Comparison of ENCODE assay signal across 17 mouse cellular contexts in the genomic region with DNA sequence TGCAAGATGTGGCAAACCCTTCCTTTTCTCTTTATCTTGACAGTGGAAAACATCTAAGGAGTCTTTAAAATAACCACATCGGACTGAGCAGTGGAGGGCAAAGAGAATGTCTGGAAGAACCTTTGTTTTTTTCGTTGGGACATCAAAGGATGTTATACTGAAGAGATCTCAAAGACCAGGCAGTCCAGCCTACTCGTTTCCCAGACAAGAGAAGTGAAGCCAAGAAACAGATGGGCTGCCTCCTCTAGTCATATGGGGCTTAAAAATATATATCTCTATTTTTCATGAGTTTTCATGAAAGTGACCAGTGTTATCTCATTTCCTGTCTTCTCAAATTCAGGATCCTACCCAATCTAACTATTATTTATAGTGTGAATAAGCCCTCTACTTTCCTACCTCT.
"Had no signal": no experiment of that assay in that cellular context is flagged by ENCODE, and none has a peak within 500 bp of the region (broad histone marks: within the 10 kb centered on the region; RNA-seq: fewer than 3 reads in every experiment).

No protein-coding gene starts in this region.

- DNase-seq: left cerebral cortex, postnatal 4 days; liver; liver, embryonic 13.5 days; liver, postnatal 0 days; lung, adult 18-20 months; lung, adult 2 months; lung, embryonic 14.5 days; lung, postnatal 10 days; lung, postnatal 14 days; lung, postnatal 36 days; lung, postnatal 4 days; midbrain, embryonic 14.5 days had no signal

- ATAC-seq: liver, embryonic 12.5 days; liver, postnatal 0 days; lung, postnatal 0 days; midbrain, embryonic 13.5 days; midbrain, embryonic 15.5 days; midbrain, embryonic 16.5 days had no signal
